Mouse (Mus musculus) limb, embryonic 11.5 days (tissue): ENCODE measurements around the gene Ano7. TPM values are rescaled to one million over a fixed set of nuclear protein-coding genes. Genes with fewer than 3 reads are reported as not detected.

Source experiments
- ATAC-seq: fragments of 200-750 bp; cut with Nextera tagmentation; 2 replicates; pipeline ENCODE4 v1.8.0; 2017; ENCODE audit warnings: low read depth; ENCODE audit not compliant: insufficient number of reproducible peaks, low FRiP score, low TSS enrichment
- DNase-seq: peaks from one replicate; pipeline ENCODE4 v3.0.0-alpha.2; 2015; ENCODE audit warnings: low spot score
- H3K27ac ChIP-seq: fragments of 300-500 bp; sonication (generic); replicated peaks from 2 replicates; pipeline ENCODE4 v1.5.1; 2014; ENCODE audit warnings: low read depth, mild to moderate bottlenecking, low read length
- H3K27me3 ChIP-seq: fragments of 300-500 bp; sonication (generic); 2 replicates; pipeline ENCODE4 v1.6.1; 2014; ENCODE audit warnings: mild to moderate bottlenecking, low read length, mixed read lengths; ENCODE audit not compliant: control insufficient read depth, insufficient read depth
- H3K36me3 ChIP-seq: fragments of 300-500 bp; sonication (generic); 2 replicates; pipeline ENCODE4 v1.6.1; 2014; ENCODE audit warnings: mild to moderate bottlenecking, low read length, moderate library complexity, mixed read lengths; ENCODE audit not compliant: control insufficient read depth, insufficient read depth
- H3K4me1 ChIP-seq: fragments of 300-500 bp; sonication (generic); 2 replicates; pipeline ENCODE4 v1.6.1; 2014; ENCODE audit warnings: low read length, mixed read lengths; ENCODE audit not compliant: control insufficient read depth, insufficient read depth
- H3K4me2 ChIP-seq: fragments of 300-500 bp; sonication (generic); 2 replicates; pipeline ENCODE4 v1.6.1; 2014; ENCODE audit warnings: low read depth, mild to moderate bottlenecking, moderate library complexity; ENCODE audit not compliant: severe bottlenecking
- H3K4me3 ChIP-seq: fragments of 300-500 bp; sonication (generic); 2 replicates; pipeline ENCODE4 v1.5.1; 2014; ENCODE audit warnings: low read depth, low read length
- H3K9ac ChIP-seq: fragments of 300-500 bp; sonication (generic); 2 replicates; pipeline ENCODE4 v1.6.1; 2014; ENCODE audit warnings: mild to moderate bottlenecking, low read length
- H3K9me3 ChIP-seq: fragments of 300-500 bp; sonication (generic); 2 replicates; pipeline ENCODE4 v1.6.1; 2016; ENCODE audit warnings: low read length; ENCODE audit not compliant: control insufficient read depth
- WGBS: fragments of 180-500 bp; shearing (Covaris S2); extraction: QIAGEN DNeasy Blood & Tissue Kit; methylation state at CpG from one replicate; pipeline ENCODE4 v1.1.7; 2014; 5-methylcytosine and 5-hydroxymethylcytosine counted together
- polyA plus RNA-seq: library from polyadenylated mRNA; unstranded; fragments of >200 nt; fragmentation: Nextera tagmentation; extraction: Ambion mirVana; gene quantifications from 2 replicates; pipeline ENCODE4 v1.2.1, GENCODE M21; 2014

Gene Ano7
- 1.4 and 1.5 TPM in 2 replicates for polyA plus RNA-seq

- Histone ChIP-seq H3K4me2 (no peak within 1 kb of the TSS), H3K9me3 (no peaks in the 10 kb centered on the region), H3K27ac (no peak within 1 kb of the TSS), H3K27me3 (no peaks in the 10 kb centered on the region), H3K4me1 (no peaks in the 10 kb centered on the region), H3K9ac (no peak within 1 kb of the TSS), H3K36me3 (no peaks in the 10 kb centered on the region), H3K4me3 (no peak within 1 kb of the TSS)
- WGBS, result 75% methylated on average over 4 of the region's 4 CpGs
- DNase-seq (no peak), ATAC-seq (no peak)
These were observed at the start of gene Ano7 for GRCm38 (mm10) chr1:93373665-93374064. Gene Ano7, plus strand, starts transcription at chr1:93373930.

GRCm38 (mm10) chr1:93323973-93324372, 49.8 kb upstream of the Ano7 start:
- no peak overlapping the region for H3K9ac ChIP-seq
- no peak overlapping the region for H3K4me3 ChIP-seq
- no peaks in the 10 kb centered on the region for H3K27me3 ChIP-seq
- ATAC-seq (no peak), DNase-seq (no peak)
- no peak overlapping the region for H3K27ac ChIP-seq
- H3K36me3 ChIP-seq, result peaks cover 19% of the 10 kb centered on the region
- no peaks in the 10 kb centered on the region for H3K9me3 ChIP-seq
- H3K4me2 ChIP-seq, result no peak overlapping the region
- no peaks in the 10 kb centered on the region for H3K4me1 ChIP-seq
- 89% methylated on average over 6 of the region's 6 CpGs for WGBS

- Histone ChIP-seq H3K36me3 (peaks cover 9% of the 10 kb centered on the region), H3K27me3 (no peaks in the 10 kb centered on the region), H3K9ac (no peak overlapping the region), H3K4me1 (no peaks in the 10 kb centered on the region), H3K9me3 (no peaks in the 10 kb centered on the region), H3K4me2 (no peak overlapping the region), H3K4me3 (no peak overlapping the region), H3K27ac (no peak overlapping the region)
- no peak for DNase-seq
- WGBS, result 94% methylated on average over 3 of the region's 3 CpGs
- no peak for ATAC-seq
These were observed 47.3 kb upstream of the Ano7 start for GRCm38 (mm10) chr1:93326446-93326845.

GRCm38 (mm10) chr1:93334621-93335020, 39.1 kb upstream of the Ano7 start:
- H3K4me1 ChIP-seq, result no peaks in the 10 kb centered on the region
- 82% methylated on average over 2 of the region's 2 CpGs for WGBS
- no peak for DNase-seq
- no peaks in the 10 kb centered on the region for H3K27me3 ChIP-seq
- H3K4me3 ChIP-seq, result no peak overlapping the region
- H3K9me3 ChIP-seq, result no peaks in the 10 kb centered on the region
- H3K9ac ChIP-seq, result no peak overlapping the region
- H3K4me2 ChIP-seq, result no peak overlapping the region
- ATAC-seq, result no peak
- no peak overlapping the region for H3K27ac ChIP-seq
- peaks cover 2% of the 10 kb centered on the region; the same call in 1 of the 2 replicates for H3K36me3 ChIP-seq

GRCm38 (mm10) chr1:93342648-93343503, 30.9 kb upstream of the Ano7 start, which contains the start of the genes Ppp1r7 and Pask:
Gene Ppp1r7, plus strand, starts transcription at chr1:93342854.
Gene Pask, minus strand, starts transcription at chr1:93343482.
- H3K27ac ChIP-seq, result 0 out of 2 replicates have a peak within 1 kb of the TSS, but pooled peaks have one; percentile 25
- under 1% methylated on average over 63 of the region's 63 CpGs for WGBS
- DNase-seq (peak; percentile 100), ATAC-seq (peak; percentile 93)
- peak within 1 kb of the TSS; percentile 91 for H3K4me3 ChIP-seq
- H3K36me3 ChIP-seq, result peaks cover 6% of the 10 kb centered on the region
- H3K9me3 ChIP-seq, result no peaks in the 10 kb centered on the region
- H3K27me3 ChIP-seq, result no peaks in the 10 kb centered on the region
- peak within 1 kb of the TSS; percentile 86 for H3K9ac ChIP-seq
- peaks cover 8% of the 10 kb centered on the region; the same call in 1 of the 2 replicates for H3K4me1 ChIP-seq
- peak within 1 kb of the TSS; percentile 79 for H3K4me2 ChIP-seq

- ATAC-seq, result peak; percentile 94
- under 1% methylated on average over 39 of the region's 39 CpGs for WGBS
- H3K4me3 ChIP-seq, result peak overlapping the region; percentile 91
- peaks cover 8% of the 10 kb centered on the region; the same call in 1 of the 2 replicates for H3K4me1 ChIP-seq
- no peaks in the 10 kb centered on the region for H3K9me3 ChIP-seq
- peak overlapping the region; percentile 79 for H3K4me2 ChIP-seq
- no peaks in the 10 kb centered on the region for H3K27me3 ChIP-seq
- H3K9ac ChIP-seq, result peak overlapping the region; percentile 86
- peak; percentile 92 for DNase-seq
- H3K36me3 ChIP-seq, result peaks cover 6% of the 10 kb centered on the region
- H3K27ac ChIP-seq, result no peak overlapping the region
These were observed 30.2 kb upstream of the Ano7 start for GRCm38 (mm10) chr1:93343504-93344047.

GRCm38 (mm10) chr1:93347176-93347575, 26.6 kb upstream of the Ano7 start:
- Histone ChIP-seq H3K4me3 (no peak overlapping the region), H3K27me3 (no peaks in the 10 kb centered on the region), H3K27ac (no peak overlapping the region), H3K9ac (no peak overlapping the region), H3K4me2 (no peak overlapping the region), H3K36me3 (peaks cover 13% of the 10 kb centered on the region), H3K4me1 (peaks cover 5% of the 10 kb centered on the region; the same call in 1 of the 2 replicates), H3K9me3 (no peaks in the 10 kb centered on the region)
- no peak for ATAC-seq
- no peak for DNase-seq
- 94% methylated on average over 5 of the region's 5 CpGs for WGBS

GRCm38 (mm10) chr1:93349701-93350100, 24.0 kb upstream of the Ano7 start:
- Histone ChIP-seq H3K36me3 (peaks cover 21% of the 10 kb centered on the region), H3K9ac (no peak overlapping the region), H3K27ac (no peak overlapping the region), H3K4me3 (no peak overlapping the region), H3K4me1 (no peaks in the 10 kb centered on the region), H3K27me3 (no peaks in the 10 kb centered on the region), H3K4me2 (no peak overlapping the region), H3K9me3 (no peaks in the 10 kb centered on the region)
- DNase-seq (no peak), ATAC-seq (no peak)
- 71% methylated on average over 4 of the region's 4 CpGs for WGBS
